Mouse (Mus musculus): ENCODE results near the gene Tmem204.

- TF ChIP-seq POLR2A (IDR thresholded peaks at IDR 0.05; ENCODE audit: borderline replicate concordance, extremely low read depth, insufficient read depth, insufficient read length, poor library complexity, severe bottlenecking): no peak
- no peak for TF ChIP-seq CTCF (IDR thresholded peaks at IDR 0.05; ENCODE audit: borderline replicate concordance, extremely low read depth, insufficient read depth, insufficient read length)
Measured at GRCm38 (mm10) chr17:25065189-25065588, 18.2 kb downstream of the Tmem204 start.
